Mouse (Mus musculus): Measurements from ENCODE around the gene Hebp2. TPM values are rescaled to one million over a fixed set of nuclear protein-coding genes. Genes with fewer than 3 reads are reported as not detected.

Hebp2 gene
- polyA plus RNA-seq, 1 experiment from 2014 or later, result 12.3 TPM

DNA sequence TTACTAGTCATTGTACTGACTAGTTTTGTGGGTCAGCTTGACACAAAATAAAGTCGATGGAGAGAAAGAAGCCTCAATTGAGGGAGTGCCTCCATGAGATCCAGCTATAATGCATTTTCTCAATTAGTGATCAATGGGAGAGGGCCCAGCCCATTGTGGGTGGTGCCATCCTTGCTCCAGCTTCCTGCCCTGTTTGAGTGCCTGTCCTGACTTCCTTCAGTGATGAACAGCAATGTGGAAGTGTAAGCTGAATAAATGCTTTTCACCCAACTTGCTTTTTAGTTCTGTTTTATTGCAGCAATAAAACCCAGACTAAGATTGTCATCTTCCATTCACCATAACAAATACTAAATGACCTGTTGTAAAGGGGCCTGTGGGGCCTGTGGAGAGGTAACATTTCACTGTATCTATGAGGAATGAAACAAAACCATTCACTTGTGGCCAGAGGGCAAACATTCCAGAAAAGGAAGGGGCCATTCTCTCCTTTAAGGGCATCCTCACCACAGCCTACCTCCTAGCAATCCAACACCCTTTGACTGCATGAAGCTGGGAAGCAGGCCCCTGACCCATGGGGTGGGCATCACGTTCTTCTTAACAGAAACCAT lies 37.9 kb downstream of the Hebp2 start:
- H3K4me2 ChIP-seq, result no peak overlapping the region
- no peaks in the 10 kb centered on the region for H3K27me3 ChIP-seq
- no peak for ATAC-seq (ENCODE audit: low FRiP score)
- H3K9me3 ChIP-seq, result no peaks in the 10 kb centered on the region
- peaks cover 22% of the 10 kb centered on the region for H3K36me3 ChIP-seq
- no peak overlapping the region for H3K9ac ChIP-seq
- WGBS, result 52% methylated on average over 2 of the region's 2 CpGs
- peaks cover 33% of the 10 kb centered on the region for H3K4me1 ChIP-seq (replicated peaks)
- H3K4me3 ChIP-seq, result no peak overlapping the region
- H3K27ac ChIP-seq, result peak overlapping the region; percentile 71

DNA sequence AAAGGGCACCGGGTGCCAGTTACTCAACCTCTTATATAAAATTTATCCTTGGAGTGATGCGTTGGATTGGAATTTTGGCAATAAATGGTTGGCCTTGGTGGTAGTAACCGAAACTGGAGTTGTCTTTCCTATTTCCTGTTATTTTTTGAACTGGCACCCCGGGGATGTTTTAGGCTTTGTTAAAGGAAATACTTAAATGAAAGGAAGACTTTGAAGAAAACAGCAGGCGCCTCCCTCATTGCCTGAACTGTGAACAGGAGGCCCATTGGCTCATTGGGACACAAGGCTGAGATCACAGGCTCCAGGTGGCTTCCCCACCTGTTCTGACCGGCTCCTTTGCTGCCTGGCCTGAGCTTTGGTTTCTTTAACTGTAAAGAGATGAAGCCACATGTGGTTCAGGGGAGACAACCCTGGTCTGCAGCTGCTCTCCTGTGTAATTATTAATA lies 39.4 kb downstream of the Hebp2 start:
- 0 out of 2 replicates have a peak overlapping the region, but pooled peaks have one; percentile 12 for H3K27ac ChIP-seq
- no peak overlapping the region for H3K9ac ChIP-seq
- no peak overlapping the region for H3K4me2 ChIP-seq
- H3K27me3 ChIP-seq, result no peaks in the 10 kb centered on the region
- H3K36me3 ChIP-seq, result peaks cover 15% of the 10 kb centered on the region
- H3K9me3 ChIP-seq, result no peaks in the 10 kb centered on the region
- H3K4me1 ChIP-seq (replicated peaks), result peaks cover 33% of the 10 kb centered on the region
- no peak overlapping the region for H3K4me3 ChIP-seq
- ATAC-seq (ENCODE audit: low FRiP score), result no peak
- 66% methylated on average over 6 of the region's 6 CpGs for WGBS

DNA sequence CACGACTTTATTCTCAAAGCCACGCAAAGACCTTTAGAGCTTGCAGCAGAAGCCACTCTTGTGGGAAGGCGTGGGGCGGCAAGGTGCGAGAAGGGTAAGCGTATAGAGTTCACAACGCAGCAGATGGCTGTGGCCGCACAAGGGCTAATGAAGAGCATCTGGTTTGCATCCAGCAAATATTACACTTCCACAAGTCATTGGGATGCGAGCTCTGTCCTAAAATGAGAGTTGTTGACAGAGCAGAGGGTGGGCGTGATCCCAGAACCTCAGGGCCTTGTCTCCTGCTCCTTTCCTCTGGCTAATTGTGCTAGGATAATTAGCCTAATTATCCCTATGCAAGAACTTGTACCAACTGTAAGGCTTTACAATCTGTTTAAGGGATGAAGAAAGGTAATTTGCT lies 40.2 kb downstream of the Hebp2 start:
- no peak overlapping the region for H3K9ac ChIP-seq
- peaks cover 20% of the 10 kb centered on the region for H3K36me3 ChIP-seq
- H3K27me3 ChIP-seq, result no peaks in the 10 kb centered on the region
- H3K27ac ChIP-seq, result peak overlapping the region; percentile 52
- no peak overlapping the region for H3K4me2 ChIP-seq
- H3K9me3 ChIP-seq, result no peaks in the 10 kb centered on the region
- ATAC-seq (ENCODE audit: low FRiP score), result no peak
- 58% methylated on average over 10 of the region's 10 CpGs for WGBS
- H3K4me3 ChIP-seq, result no peak overlapping the region
- H3K4me1 ChIP-seq (replicated peaks), result peaks cover 33% of the 10 kb centered on the region

DNA sequence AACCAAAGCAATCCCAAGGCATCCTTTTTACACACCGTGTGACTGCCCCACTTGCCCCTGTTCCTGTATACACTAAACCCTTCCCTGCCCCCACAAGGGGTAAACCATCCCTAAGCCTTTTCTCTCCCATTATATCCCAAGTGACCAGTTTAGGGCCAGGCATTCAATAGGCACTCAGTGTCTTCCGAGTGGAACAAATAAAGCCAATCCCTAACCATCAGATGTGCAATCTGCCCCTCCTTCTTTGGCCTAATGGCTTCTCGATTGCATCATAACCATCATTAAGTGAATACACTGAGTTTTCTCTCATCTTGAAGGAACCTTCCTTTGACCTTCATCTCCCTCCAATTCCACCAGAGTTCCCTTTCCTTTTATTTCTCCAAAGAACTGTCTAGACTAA lies 43.9 kb downstream of the Hebp2 start:
- peaks cover 23% of the 10 kb centered on the region for H3K4me1 ChIP-seq (replicated peaks)
- no peak for ATAC-seq (ENCODE audit: low FRiP score)
- H3K4me3 ChIP-seq, result no peak overlapping the region
- 60% methylated on average over 3 of the region's 3 CpGs for WGBS
- H3K27me3 ChIP-seq, result no peaks in the 10 kb centered on the region
- no peak overlapping the region for H3K27ac ChIP-seq
- H3K9ac ChIP-seq, result no peak overlapping the region
- peaks cover 45% of the 10 kb centered on the region for H3K36me3 ChIP-seq
- no peak overlapping the region for H3K4me2 ChIP-seq
- H3K9me3 ChIP-seq, result no peaks in the 10 kb centered on the region

DNA sequence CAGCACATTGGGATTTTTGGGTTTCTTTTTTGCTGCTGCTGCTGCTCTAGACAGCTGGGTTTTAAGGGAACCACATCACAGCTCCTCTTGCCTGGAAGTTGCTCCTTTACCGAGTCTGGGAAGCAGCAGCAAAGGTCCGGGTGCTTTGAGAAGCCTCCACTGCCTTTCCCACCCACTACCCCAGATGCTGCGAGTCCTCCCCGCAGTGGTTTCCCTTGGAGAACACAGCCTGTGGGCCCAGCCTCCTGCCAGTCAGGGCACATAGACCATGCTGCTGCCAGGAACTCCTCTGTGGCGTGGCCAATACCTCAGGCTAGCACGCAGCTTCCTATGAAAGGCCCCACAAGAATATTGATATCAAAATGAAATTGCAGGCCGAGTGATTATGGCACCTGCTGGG lies 48.8 kb downstream of the Hebp2 start:
- Histone ChIP-seq H3K4me3 (no peak overlapping the region), H3K36me3 (peaks cover 36% of the 10 kb centered on the region), H3K9ac (no peak overlapping the region), H3K4me2 (no peak overlapping the region), H3K27me3 (no peaks in the 10 kb centered on the region), H3K4me1 (replicated peaks) (peaks cover 14% of the 10 kb centered on the region), H3K27ac (0 out of 2 replicates have a peak overlapping the region, but pooled peaks have one; percentile 25), H3K9me3 (no peaks in the 10 kb centered on the region)
- 58% methylated on average over 7 of the region's 7 CpGs for WGBS
- ATAC-seq (ENCODE audit: low FRiP score), result peak; percentile 47; the same call in 1 of the 2 replicates

DNA sequence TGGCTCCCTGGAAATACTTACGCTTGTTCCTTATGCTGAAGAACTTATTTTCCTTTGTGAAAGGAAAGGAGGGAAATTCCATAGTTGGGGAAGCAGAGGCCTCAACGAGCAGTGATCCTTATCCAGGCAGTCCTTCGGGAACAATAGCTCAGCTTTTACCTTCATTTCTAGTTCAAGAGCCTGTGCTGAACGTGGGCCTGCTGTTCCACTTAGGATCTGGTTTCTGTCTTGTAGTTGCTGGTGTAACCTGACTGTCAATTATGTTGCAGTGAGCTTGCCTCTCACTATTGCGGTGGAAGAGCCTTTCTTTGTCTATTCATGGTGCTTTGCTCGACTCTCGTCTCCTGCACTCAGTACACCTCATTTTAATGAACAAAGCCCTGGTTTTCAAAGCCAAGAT lies 51.6 kb downstream of the Hebp2 start:
- Histone ChIP-seq H3K4me2 (no peak overlapping the region), H3K27me3 (no peaks in the 10 kb centered on the region), H3K9ac (no peak overlapping the region), H3K9me3 (no peaks in the 10 kb centered on the region), H3K36me3 (peaks cover 13% of the 10 kb centered on the region), H3K4me1 (replicated peaks) (peaks cover 28% of the 10 kb centered on the region), H3K27ac (peak overlapping the region; percentile 8; the same call in 1 of the 2 replicates), H3K4me3 (no peak overlapping the region)
- 49% methylated on average over 7 of the region's 7 CpGs for WGBS
- ATAC-seq (ENCODE audit: low FRiP score), result no peak

DNA sequence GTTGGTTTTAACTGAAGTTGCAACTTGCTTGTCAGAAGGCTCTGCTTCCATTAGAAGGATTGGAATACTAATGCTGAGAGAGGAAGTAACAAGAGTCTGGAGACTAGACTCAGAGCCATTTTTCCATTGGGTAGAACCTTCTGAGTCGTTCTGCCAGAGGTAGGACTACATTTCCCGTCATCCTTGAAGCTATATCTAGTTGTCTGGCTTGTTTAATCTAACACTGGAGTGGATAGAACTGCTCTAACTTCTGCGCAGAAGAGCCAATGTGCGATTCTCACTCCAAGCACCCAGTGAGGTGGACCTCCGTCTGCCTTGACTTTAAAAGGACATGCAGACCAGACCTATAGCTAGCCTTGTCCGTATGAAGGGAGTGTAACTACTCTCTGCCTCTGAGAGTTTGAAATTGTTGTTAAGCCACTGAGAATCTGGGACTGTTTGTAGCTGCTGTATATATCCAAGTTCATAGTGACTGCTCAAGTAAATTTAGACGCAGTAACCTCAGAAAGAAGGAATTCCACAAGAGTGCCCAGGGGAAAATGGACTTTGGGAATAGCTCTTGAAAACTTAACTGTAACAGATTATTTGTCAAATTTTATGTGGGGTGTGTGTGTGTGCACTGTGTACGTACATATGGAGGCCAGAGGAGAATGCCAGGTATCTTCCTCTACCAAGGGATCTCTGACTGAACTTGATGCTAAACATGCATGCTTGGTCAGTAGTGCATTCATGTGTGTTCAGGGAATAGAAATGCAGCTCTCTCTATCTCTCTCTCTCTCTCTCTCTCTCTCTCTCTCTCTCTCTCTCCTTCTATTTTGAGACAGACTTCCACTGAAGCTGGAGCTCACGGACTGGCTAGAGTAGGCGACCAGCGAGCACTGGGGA lies 52.6 kb downstream of the Hebp2 start:
- peaks cover 28% of the 10 kb centered on the region for H3K4me1 ChIP-seq (replicated peaks)
- ATAC-seq (ENCODE audit: low FRiP score), result no peak
- 0 out of 2 replicates have a peak, but pooled peaks cover 3% of the 10 kb centered on the region for H3K36me3 ChIP-seq
- WGBS, result 93% methylated on average over 11 of the region's 11 CpGs
- no peak overlapping the region for H3K9ac ChIP-seq
- H3K4me2 ChIP-seq, result no peak overlapping the region
- H3K27me3 ChIP-seq, result no peaks in the 10 kb centered on the region
- H3K9me3 ChIP-seq, result no peaks in the 10 kb centered on the region
- H3K4me3 ChIP-seq, result no peak overlapping the region
- H3K27ac ChIP-seq, result no peak overlapping the region

DNA sequence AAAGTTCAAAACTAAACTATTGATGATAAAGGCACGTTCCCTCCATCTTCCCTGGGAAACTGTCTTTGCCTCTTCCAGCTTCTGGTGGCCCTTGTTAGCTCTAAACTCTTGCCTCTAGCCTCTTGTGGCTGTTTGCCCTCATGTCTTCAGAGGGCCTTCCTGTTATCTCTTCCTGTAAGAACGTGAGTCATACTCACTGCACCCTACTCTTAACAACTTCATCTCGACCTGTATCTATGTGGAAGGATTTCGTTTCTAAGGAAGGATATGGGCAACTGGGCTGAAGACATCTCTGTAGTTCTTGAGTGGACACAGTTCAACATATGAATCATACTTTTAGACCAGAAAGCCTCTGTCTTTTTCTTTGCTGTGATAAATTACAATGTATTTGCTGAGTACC lies 53.9 kb downstream of the Hebp2 start:
- H3K4me3 ChIP-seq, result no peak overlapping the region
- H3K27me3 ChIP-seq, result no peaks in the 10 kb centered on the region
- no peak overlapping the region for H3K9ac ChIP-seq
- 90% methylated on average over 4 of the region's 4 CpGs for WGBS
- H3K9me3 ChIP-seq, result no peaks in the 10 kb centered on the region
- H3K27ac ChIP-seq, result no peak overlapping the region
- ATAC-seq (ENCODE audit: low FRiP score), result no peak
- no peaks in the 10 kb centered on the region for H3K36me3 ChIP-seq
- peaks cover 23% of the 10 kb centered on the region for H3K4me1 ChIP-seq (replicated peaks)
- H3K4me2 ChIP-seq, result no peak overlapping the region

DNA sequence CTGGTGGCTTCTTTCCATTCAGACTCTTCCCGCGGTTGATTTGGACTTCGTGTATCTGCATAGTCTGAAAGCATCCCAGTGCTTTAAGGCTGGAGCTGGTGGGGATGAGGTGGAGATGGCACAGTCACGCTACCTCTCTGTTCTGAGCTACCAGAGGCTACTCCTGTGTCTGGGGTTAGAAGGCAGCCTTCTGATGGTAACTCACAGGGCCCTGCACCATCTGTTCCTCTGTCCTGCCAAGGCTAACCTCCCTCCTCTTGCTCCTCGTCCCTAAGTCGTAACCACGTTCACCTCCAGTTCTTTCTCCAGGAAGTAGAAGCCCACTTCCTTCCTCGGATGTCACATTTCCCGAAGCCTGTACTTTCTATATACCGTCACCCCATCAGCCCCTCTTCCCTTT lies 55.9 kb downstream of the Hebp2 start:
- no peaks in the 10 kb centered on the region for H3K9me3 ChIP-seq
- H3K4me2 ChIP-seq, result no peak overlapping the region
- H3K9ac ChIP-seq, result no peak overlapping the region
- H3K27me3 ChIP-seq, result no peaks in the 10 kb centered on the region
- H3K4me1 ChIP-seq (replicated peaks), result peaks cover 19% of the 10 kb centered on the region
- H3K27ac ChIP-seq, result no peak overlapping the region
- no peak overlapping the region for H3K4me3 ChIP-seq
- 91% methylated on average over 10 of the region's 10 CpGs for WGBS
- no peaks in the 10 kb centered on the region for H3K36me3 ChIP-seq
- ATAC-seq (ENCODE audit: low FRiP score), result no peak

Other genes starting within 250 kb of the Hebp2 start
- gene Nhsl1, start 227.1 kb downstream of the Hebp2 start, polyA plus RNA-seq (2015; fragmentation: Nextera tagmentation; extraction: Ambion mirVana), result 18.9 and 20.7 TPM in 2 replicates
- 4.6 and 5.1 TPM in 2 replicates for gene Arfgef3, start 197.9 kb upstream of the Hebp2 start, polyA plus RNA-seq (2015; fragmentation: Nextera tagmentation; extraction: Ambion mirVana)
- gene Gm4922, start 240.7 kb upstream of the Hebp2 start, polyA plus RNA-seq (2015; fragmentation: Nextera tagmentation; extraction: Ambion mirVana), result 0.47 and 0.49 TPM in 2 replicates